Mouse (Mus musculus) brown adipose tissue, adult 24 weeks (tissue): ENCODE data around the gene Car11. TPM values are rescaled to one million over a fixed set of nuclear protein-coding genes. Genes with fewer than 3 reads are reported as not detected.

Experiments used
- H3K27ac ChIP-seq: fragments of 200-500 bp; replicated peaks from 2 replicates; pipeline ENCODE4 v1.5.1; 2012; ENCODE audit warnings: low read depth, mild to moderate bottlenecking, low read length
- H3K4me1 ChIP-seq: fragments of 200-500 bp; 2 replicates; pipeline ENCODE4 v1.6.1; 2012; ENCODE audit warnings: low read length, mixed read lengths; ENCODE audit not compliant: control insufficient read depth, insufficient read depth, insufficient read length
- H3K4me3 ChIP-seq: fragments of 200-500 bp; 2 replicates; pipeline ENCODE4 v1.5.1; 2012; ENCODE audit warnings: low read depth, mild to moderate bottlenecking, low read length, moderate library complexity; ENCODE audit not compliant: insufficient read depth
- polyA plus RNA-seq: library from polyadenylated mRNA; stranded (reverse); fragments of >200 nt; gene quantifications from 2 replicates; pipeline ENCODE4 v1.2.4, GENCODE M21; 2012; ENCODE audit not compliant: missing spikeins, insufficient read depth, insufficient read length

Gene Car11
- polyA plus RNA-seq, 1 experiment: 17.1 TPM

- no peaks in the 10 kb centered on the region for H3K4me1 ChIP-seq
- no peak overlapping the region for H3K27ac ChIP-seq
- H3K4me3 ChIP-seq: peak overlapping the region; percentile 44
Measured at GRCm38 (mm10) chr7:45742338-45742737, 42.7 kb downstream of the Car11 start.

- Histone ChIP-seq H3K4me3 (no peak overlapping the region), H3K27ac (no peak overlapping the region), H3K4me1 (no peaks in the 10 kb centered on the region)
Measured at GRCm38 (mm10) chr7:45744387-45744786, 44.7 kb downstream of the Car11 start.

GRCm38 (mm10) chr7:45746518-45746917, 46.9 kb downstream of the Car11 start:
- Histone ChIP-seq H3K4me3 (no peak overlapping the region), H3K27ac (no peak overlapping the region), H3K4me1 (no peaks in the 10 kb centered on the region)

GRCm38 (mm10) chr7:45747450-45747849, 47.8 kb downstream of the Car11 start:
- no peak overlapping the region for H3K27ac ChIP-seq
- no peak overlapping the region for H3K4me3 ChIP-seq
- H3K4me1 ChIP-seq: no peaks in the 10 kb centered on the region

GRCm38 (mm10) chr7:45748110-45748509, 48.5 kb downstream of the Car11 start:
- H3K4me1 ChIP-seq: no peaks in the 10 kb centered on the region
- no peak overlapping the region for H3K4me3 ChIP-seq
- H3K27ac ChIP-seq: no peak overlapping the region

- Histone ChIP-seq H3K4me1 (no peaks in the 10 kb centered on the region), H3K27ac (no peak overlapping the region), H3K4me3 (no peak overlapping the region)
Measured at GRCm38 (mm10) chr7:45749401-45749800, 49.8 kb downstream of the Car11 start.

- Histone ChIP-seq H3K27ac (no peak overlapping the region), H3K4me3 (no peak overlapping the region), H3K4me1 (no peaks in the 10 kb centered on the region)
Measured at GRCm38 (mm10) chr7:45750162-45750561, 50.5 kb downstream of the Car11 start.

Other genes with a start within 250 kb of the Car11 start
- 1,179 and 1,214 TPM in 2 replicates for gene Ftl1, start 240.0 kb upstream of the Car11 start, polyA plus RNA-seq
- gene Bax, start 232.9 kb upstream of the Car11 start, polyA plus RNA-seq: 20.1 and 26.9 TPM in 2 replicates
- gene Tulp2, start 218.0 kb upstream of the Car11 start, polyA plus RNA-seq: not detected in 2 replicates
- 6.9 TPM in 1 of 2 replicates, not detected in the other for gene Gm45808, start 213.0 kb upstream of the Car11 start, polyA plus RNA-seq
- gene Dhdh, start 211.0 kb upstream of the Car11 start, polyA plus RNA-seq: 145 and 190 TPM in 2 replicates
- 78.6 and 108 TPM in 2 replicates for gene Nucb1, start 189.4 kb upstream of the Car11 start, polyA plus RNA-seq
- gene Ppp1r15a, start 173.6 kb upstream of the Car11 start, polyA plus RNA-seq: 12.6 and 24.6 TPM in 2 replicates
- gene Plekha4, start 173.5 kb upstream of the Car11 start, polyA plus RNA-seq: 1.9 and 3.3 TPM in 2 replicates
- not detected in 2 replicates for gene Hsd17b14, start 144.9 kb upstream of the Car11 start, polyA plus RNA-seq
- 82.0 and 135 TPM in 2 replicates for gene Bcat2, start 129.7 kb upstream of the Car11 start, polyA plus RNA-seq
- gene Fgf21, start 84.4 kb upstream of the Car11 start, polyA plus RNA-seq: 2.0 TPM in 1 of 2 replicates, not detected in the other
- gene Fut1, start 82.6 kb upstream of the Car11 start, polyA plus RNA-seq: not detected in 2 replicates
- gene Izumo1, start 78.0 kb upstream of the Car11 start, polyA plus RNA-seq: 0.63 TPM in 1 of 2 replicates, not detected in the other
- 4.3 and 9.3 TPM in 2 replicates for gene Rasip1, start 72.4 kb upstream of the Car11 start, polyA plus RNA-seq
- 1.5 TPM in 1 of 2 replicates, not detected in the other for gene Mamstr, start 59.9 kb upstream of the Car11 start, polyA plus RNA-seq
- not detected in 2 replicates for gene Fut2, start 33.4 kb upstream of the Car11 start, polyA plus RNA-seq
- not detected in 2 replicates for gene Ntn5, start 15.8 kb upstream of the Car11 start, polyA plus RNA-seq
- gene Sec1, start 5.4 kb upstream of the Car11 start, polyA plus RNA-seq: not detected in 2 replicates
- 23.3 and 31.5 TPM in 2 replicates for gene Dbp, start 5.2 kb downstream of the Car11 start, polyA plus RNA-seq
- gene Rpl18, start 15.6 kb downstream of the Car11 start, polyA plus RNA-seq: 445 and 504 TPM in 2 replicates
- gene Sphk2, start 18.2 kb downstream of the Car11 start, polyA plus RNA-seq: 9.2 and 9.9 TPM in 2 replicates
- not detected in 2 replicates for gene Fam83e, start 21.4 kb downstream of the Car11 start, polyA plus RNA-seq
- gene Spaca4, start 26.0 kb downstream of the Car11 start, polyA plus RNA-seq: not detected in 2 replicates
- gene Lmtk3, start 83.9 kb downstream of the Car11 start, polyA plus RNA-seq: 0.36 and 0.46 TPM in 2 replicates
- 0.87 and 1.1 TPM in 2 replicates for gene Sult2b1, start 84.8 kb downstream of the Car11 start, polyA plus RNA-seq
- gene Cyth2, start 114.7 kb downstream of the Car11 start, polyA plus RNA-seq: 39.1 and 45.5 TPM in 2 replicates
- 1.1 TPM in 1 of 2 replicates, not detected in the other for gene Kcnj14, start 124.9 kb downstream of the Car11 start, polyA plus RNA-seq
- gene Grwd1, start 131.1 kb downstream of the Car11 start, polyA plus RNA-seq: 5.5 and 6.6 TPM in 2 replicates
- 95.6 and 96.1 TPM in 2 replicates for gene Kdelr1, start 172.9 kb downstream of the Car11 start, polyA plus RNA-seq
- not detected in 2 replicates for gene Grin2d, start 178.5 kb downstream of the Car11 start, polyA plus RNA-seq
- not detected in 2 replicates for gene Syngr4, start 196.9 kb downstream of the Car11 start, polyA plus RNA-seq
- gene Tmem143, start 197.1 kb downstream of the Car11 start, polyA plus RNA-seq: 151 and 189 TPM in 2 replicates
- 18.1 and 29.0 TPM in 2 replicates for gene Emp3, start 221.6 kb downstream of the Car11 start, polyA plus RNA-seq
- 1.2 and 1.7 TPM in 2 replicates for gene Ccdc114, start 224.2 kb downstream of the Car11 start, polyA plus RNA-seq